Mouse (Mus musculus): ENCODE results near the gene Zdhhc11. TPM values are rescaled to one million over a fixed set of nuclear protein-coding genes. Genes with fewer than 3 reads are reported as not detected.

The Zdhhc11 gene
- polyA plus RNA-seq, 1 experiment: not detected

GRCm38 (mm10) chr13:74025151-74026081, 61.8 kb downstream of the Zdhhc11 start:
- Histone ChIP-seq H3K36me3 (ENCODE audit: control insufficient read depth, insufficient read depth, low read length) (peaks cover 7% of the 10 kb centered on the region), H3K27me3 (ENCODE audit: control insufficient read depth, insufficient read depth, low read length) (no peaks in the 10 kb centered on the region), H3K4me3 (ENCODE audit: low read depth, low read length) (no peak overlapping the region), H3K4me1 (ENCODE audit: control insufficient read depth, insufficient read depth, insufficient read length, low read length) (peaks cover 22% of the 10 kb centered on the region), H3K27ac (ENCODE audit: insufficient read depth, low read depth, low read length) (peak overlapping the region; percentile 77)
- 11% methylated on average over 4 of the region's 4 CpGs for WGBS
- no peak for TF ChIP-seq CTCF (IDR thresholded peaks at IDR 0.05; ENCODE audit: extremely low read depth, insufficient read length, insufficient replicate concordance, low read depth, low read length)

GRCm38 (mm10) chr13:74026215-74026614, 62.6 kb downstream of the Zdhhc11 start:
- Histone ChIP-seq H3K4me1 (ENCODE audit: control insufficient read depth, insufficient read depth, insufficient read length, low read length) (peaks cover 22% of the 10 kb centered on the region), H3K27me3 (ENCODE audit: control insufficient read depth, insufficient read depth, low read length) (no peaks in the 10 kb centered on the region), H3K36me3 (ENCODE audit: control insufficient read depth, insufficient read depth, low read length) (peaks cover 9% of the 10 kb centered on the region), H3K4me3 (ENCODE audit: low read depth, low read length) (no peak overlapping the region), H3K27ac (ENCODE audit: insufficient read depth, low read depth, low read length) (peak overlapping the region; percentile 77)
- TF ChIP-seq POLR2A (IDR thresholded peaks at IDR 0.05; ENCODE audit: low read depth, low read length): no peak
- TF ChIP-seq CTCF (IDR thresholded peaks at IDR 0.05; ENCODE audit: extremely low read depth, insufficient read length, insufficient replicate concordance, low read depth, low read length): peak; percentile 66; the same call in 1 of the 2 replicates
- WGBS: 12% methylated on average over 2 of the region's 2 CpGs

- no peak overlapping the region for H3K27ac ChIP-seq (ENCODE audit: insufficient read depth, low read depth, low read length)
- H3K36me3 ChIP-seq (ENCODE audit: control insufficient read depth, insufficient read depth, low read length): peaks cover 11% of the 10 kb centered on the region
- no peak overlapping the region for H3K4me3 ChIP-seq (ENCODE audit: low read depth, low read length)
- no peaks in the 10 kb centered on the region for H3K27me3 ChIP-seq (ENCODE audit: control insufficient read depth, insufficient read depth, low read length)
- peaks cover 22% of the 10 kb centered on the region for H3K4me1 ChIP-seq (ENCODE audit: control insufficient read depth, insufficient read depth, insufficient read length, low read length)
- 82% methylated on average over 2 of the region's 2 CpGs for WGBS
- TF ChIP-seq CTCF (IDR thresholded peaks at IDR 0.05; ENCODE audit: extremely low read depth, insufficient read length, insufficient replicate concordance, low read depth, low read length): no peak
- TF ChIP-seq POLR2A (IDR thresholded peaks at IDR 0.05; ENCODE audit: low read depth, low read length): no peak
These were observed 64.5 kb downstream of the Zdhhc11 start for GRCm38 (mm10) chr13:74028116-74028515.

GRCm38 (mm10) chr13:74029013-74029412, 65.4 kb downstream of the Zdhhc11 start:
- TF ChIP-seq CTCF (IDR thresholded peaks at IDR 0.05; ENCODE audit: extremely low read depth, insufficient read length, insufficient replicate concordance, low read depth, low read length): no peak
- no peak for TF ChIP-seq POLR2A (IDR thresholded peaks at IDR 0.05; ENCODE audit: low read depth, low read length)
- peaks cover 11% of the 10 kb centered on the region for H3K36me3 ChIP-seq (ENCODE audit: control insufficient read depth, insufficient read depth, low read length)
- peaks cover 21% of the 10 kb centered on the region for H3K4me1 ChIP-seq (ENCODE audit: control insufficient read depth, insufficient read depth, insufficient read length, low read length)
- no peaks in the 10 kb centered on the region for H3K27me3 ChIP-seq (ENCODE audit: control insufficient read depth, insufficient read depth, low read length)
- no peak overlapping the region for H3K4me3 ChIP-seq (ENCODE audit: low read depth, low read length)
- no peak overlapping the region for H3K27ac ChIP-seq (ENCODE audit: insufficient read depth, low read depth, low read length)
- 82% methylated on average over 2 of the region's 2 CpGs for WGBS

- Histone ChIP-seq H3K36me3 (ENCODE audit: control insufficient read depth, insufficient read depth, low read length) (peaks cover 11% of the 10 kb centered on the region), H3K4me3 (ENCODE audit: low read depth, low read length) (no peak overlapping the region), H3K27me3 (ENCODE audit: control insufficient read depth, insufficient read depth, low read length) (no peaks in the 10 kb centered on the region), H3K4me1 (ENCODE audit: control insufficient read depth, insufficient read depth, insufficient read length, low read length) (peaks cover 6% of the 10 kb centered on the region; the same call in 1 of the 2 replicates), H3K27ac (ENCODE audit: insufficient read depth, low read depth, low read length) (no peak overlapping the region)
- 88% methylated on average over 7 of the region's 7 CpGs for WGBS
- TF ChIP-seq CTCF (IDR thresholded peaks at IDR 0.05; ENCODE audit: extremely low read depth, insufficient read length, insufficient replicate concordance, low read depth, low read length) (no peak), POLR2A (IDR thresholded peaks at IDR 0.05; ENCODE audit: low read depth, low read length) (no peak)
These were observed 67.0 kb downstream of the Zdhhc11 start for GRCm38 (mm10) chr13:74030691-74031090.

- H3K4me1 ChIP-seq (ENCODE audit: control insufficient read depth, insufficient read depth, insufficient read length, low read length): peaks cover 1% of the 10 kb centered on the region; the same call in 1 of the 2 replicates
- WGBS: 84% methylated on average over 8 of the region's 8 CpGs
These were observed 67.5 kb downstream of the Zdhhc11 start for GRCm38 (mm10) chr13:74031133-74031532.

GRCm38 (mm10) chr13:74034756-74035155, 71.1 kb downstream of the Zdhhc11 start:
- Histone ChIP-seq H3K27me3 (ENCODE audit: control insufficient read depth, insufficient read depth, low read length) (no peaks in the 10 kb centered on the region), H3K36me3 (ENCODE audit: control insufficient read depth, insufficient read depth, low read length) (peaks cover 11% of the 10 kb centered on the region), H3K4me3 (ENCODE audit: low read depth, low read length) (no peak overlapping the region), H3K27ac (ENCODE audit: insufficient read depth, low read depth, low read length) (no peak overlapping the region), H3K4me1 (ENCODE audit: control insufficient read depth, insufficient read depth, insufficient read length, low read length) (no peaks in the 10 kb centered on the region)
- WGBS: 76% methylated on average over 2 of the region's 2 CpGs
- TF ChIP-seq CTCF (IDR thresholded peaks at IDR 0.05; ENCODE audit: extremely low read depth, insufficient read length, insufficient replicate concordance, low read depth, low read length) (no peak), POLR2A (IDR thresholded peaks at IDR 0.05; ENCODE audit: low read depth, low read length) (no peak)

More at GRCm38 (mm10) chr13:74031133-74031532, 67.5 kb downstream of the Zdhhc11 start:
- TF ChIP-seq CTCF (IDR thresholded peaks at IDR 0.05; ENCODE audit: extremely low read depth, insufficient read length, insufficient replicate concordance, low read depth, low read length) (no peak), POLR2A (IDR thresholded peaks at IDR 0.05; ENCODE audit: low read depth, low read length) (no peak)
- Histone ChIP-seq H3K4me3 (ENCODE audit: low read depth, low read length) (no peak overlapping the region), H3K36me3 (ENCODE audit: control insufficient read depth, insufficient read depth, low read length) (peaks cover 11% of the 10 kb centered on the region), H3K27me3 (ENCODE audit: control insufficient read depth, insufficient read depth, low read length) (no peaks in the 10 kb centered on the region), H3K27ac (ENCODE audit: insufficient read depth, low read depth, low read length) (no peak overlapping the region)

Measured in small intestine, adult 2 months (tissue).